Mouse (Mus musculus): ENCODE measurements around the gene Shisal1. TPM values are rescaled to one million over a fixed set of nuclear protein-coding genes. Genes with fewer than 3 reads are reported as not detected.
A peak's percentile ranks its signal among the peaks of the same experiment; 100 is the strongest.

The Shisal1 gene
- total RNA-seq, 4 experiments from 2014 or later: 1.4 to 3.1 (median 2.2) TPM

- DNase-seq: no peak
Observed at GRCm38 (mm10) chr15:84423781-84424180, 23.1 kb downstream of the Shisal1 start.

GRCm38 (mm10) chr15:84418266-84418610, 28.7 kb downstream of the Shisal1 start:
- DNase-seq: no peak

- no peak for DNase-seq
Observed at GRCm38 (mm10) chr15:84417592-84418265, 29.2 kb downstream of the Shisal1 start.

- DNase-seq: no peak
Observed at GRCm38 (mm10) chr15:84417017-84417416, 29.9 kb downstream of the Shisal1 start.

- DNase-seq: no peak
Observed at GRCm38 (mm10) chr15:84414040-84414848, 32.7 kb downstream of the Shisal1 start.

- DNase-seq: peak; percentile 84
Observed at GRCm38 (mm10) chr15:84412409-84412808, 34.5 kb downstream of the Shisal1 start.

- DNase-seq: no peak
Observed at GRCm38 (mm10) chr15:84410052-84410451, 36.8 kb downstream of the Shisal1 start.

GRCm38 (mm10) chr15:84408576-84408975, 38.3 kb downstream of the Shisal1 start:
- no peak for DNase-seq

- no peak for DNase-seq
Observed at GRCm38 (mm10) chr15:84405759-84406158, 41.1 kb downstream of the Shisal1 start.

- DNase-seq: no peak
Observed at GRCm38 (mm10) chr15:84403454-84404113, 43.3 kb downstream of the Shisal1 start.

- DNase-seq: no peak
Observed at GRCm38 (mm10) chr15:84398617-84399016, 48.3 kb downstream of the Shisal1 start.

- DNase-seq: no peak
Observed at GRCm38 (mm10) chr15:84397663-84398169, 49.2 kb downstream of the Shisal1 start.

- DNase-seq: no peak
Observed at GRCm38 (mm10) chr15:84395341-84396067, 51.4 kb downstream of the Shisal1 start.

- no peak for DNase-seq
Observed at GRCm38 (mm10) chr15:84393341-84393740, 53.6 kb downstream of the Shisal1 start.

- no peak for DNase-seq
Observed at GRCm38 (mm10) chr15:84392840-84393239, 54.1 kb downstream of the Shisal1 start.

- DNase-seq: no peak
Observed at GRCm38 (mm10) chr15:84392131-84392530, 54.8 kb downstream of the Shisal1 start.

GRCm38 (mm10) chr15:84388698-84389131, 58.2 kb downstream of the Shisal1 start:
- DNase-seq: no peak

GRCm38 (mm10) chr15:84385995-84386565, 60.8 kb downstream of the Shisal1 start:
- DNase-seq: no peak

GRCm38 (mm10) chr15:84384066-84384465, 62.8 kb downstream of the Shisal1 start:
- DNase-seq: no peak

- DNase-seq: no peak
Observed at GRCm38 (mm10) chr15:84380181-84380580, 66.7 kb downstream of the Shisal1 start.

- no peak for DNase-seq
Observed at GRCm38 (mm10) chr15:84378734-84379133, 68.2 kb downstream of the Shisal1 start.

- DNase-seq: no peak
Observed at GRCm38 (mm10) chr15:84372801-84373200, 74.1 kb downstream of the Shisal1 start.

All from adrenal gland, adult 8-10 months (tissue).